Mouse (Mus musculus) CH12.LX (cell line): ENCODE data around the gene Cchcr1. TPM values are rescaled to one million over a fixed set of nuclear protein-coding genes. Genes with fewer than 3 reads are reported as not detected.
A peak's percentile ranks its signal among the peaks of the same experiment; 100 is the strongest.

Experiments
- DNase-seq: peaks from one replicate; pipeline ENCODE4 v3.0.0-alpha.2; 2013; ENCODE audit errors: extremely low read depth
- H3K27ac ChIP-seq: 2 replicates; pipeline ENCODE4 v1.5.1; 2012; ENCODE audit warnings: low read depth, mild to moderate bottlenecking, control low read depth, moderate library complexity; ENCODE audit not compliant: insufficient read depth
- H3K27me3 ChIP-seq: replicated peaks from 2 replicates; pipeline ENCODE3; 2012; ENCODE audit warnings: inconsistent platforms
- H3K36me3 ChIP-seq, 2 experiments: replicated peaks in 1 of 2; 2 replicates each; pipeline versions ENCODE3 to v1.6.1; 2012; ENCODE audit warnings: inconsistent platforms in 1 of 2, low read length in 1 of 2, mild to moderate bottlenecking in 1 of 2, mixed read lengths in 1 of 2, moderate library complexity in 1 of 2; ENCODE audit not compliant: control insufficient read depth in 1 of 2, insufficient read depth in 1 of 2
- H3K4me1 ChIP-seq, 2 experiments: 2 replicates each; pipeline ENCODE4 v1.6.1; 2012; ENCODE audit warnings: inconsistent platforms in 1 of 2, moderate library complexity in 1 of 2; ENCODE audit not compliant: insufficient read depth in 2 of 2, control insufficient read depth in 1 of 2
- H3K4me2 ChIP-seq: 2 replicates; pipeline ENCODE4 v1.6.1; 2012; ENCODE audit warnings: low read depth, mild to moderate bottlenecking, control low read depth; ENCODE audit not compliant: poor library complexity, insufficient read depth, severe bottlenecking
- H3K4me3 ChIP-seq, 3 experiments: fragments of 150-350 bp in 1 of 3; sonication (generic) in 1 of 3; replicated peaks in 1 of 3; 2 replicates each; pipeline versions ENCODE3 to v1.5.1; 2011 to 2012; ENCODE audit warnings: low read depth in 2 of 3, low read length in 2 of 3, mild to moderate bottlenecking in 2 of 3, moderate library complexity in 2 of 3, control low read depth in 1 of 3, improper control_type of control experiment in 1 of 3, inconsistent platforms in 1 of 3, mixed read lengths in 1 of 3; ENCODE audit not compliant: poor library complexity in 1 of 3
- H3K79me2 ChIP-seq: replicated peaks from 2 replicates; pipeline ENCODE4 v1.6.1; 2012; ENCODE audit warnings: mild to moderate bottlenecking, moderate library complexity; ENCODE audit not compliant: control insufficient read depth, poor library complexity, insufficient read depth, severe bottlenecking; ENCODE audit errors: extremely low read depth
- H3K9ac ChIP-seq: 2 replicates; pipeline ENCODE4 v1.6.1; 2012; ENCODE audit warnings: low read depth, mild to moderate bottlenecking, control low read depth, moderate library complexity; ENCODE audit not compliant: insufficient read depth
- H3K9me3 ChIP-seq: replicated peaks from 2 replicates; pipeline ENCODE3; 2012; ENCODE audit warnings: low read length, inconsistent platforms, mixed read lengths
- BHLHE40 ChIP-seq: IDR thresholded peaks from 2 replicates; pipeline ENCODE4 v1.6.1; 2011; ENCODE audit warnings: mild to moderate bottlenecking, low read depth, low read length, improper control_type of control experiment
- CHD1 ChIP-seq: IDR thresholded peaks from 2 replicates; pipeline ENCODE4 v1.6.1; 2012; ENCODE audit warnings: low read depth, low read length, improper control_type of control experiment, inconsistent platforms
- CTCF ChIP-seq, 2 experiments: IDR thresholded peaks in 1 of 2; conservative IDR thresholded peaks in 1 of 2; 2 replicates each; pipeline ENCODE4 v1.5.1; 2011 to 2012; ENCODE audit warnings: low read depth in 2 of 2, low read length in 2 of 2, improper control_type of control experiment in 1 of 2, inconsistent platforms in 1 of 2, mild to moderate bottlenecking in 1 of 2, moderate library complexity in 1 of 2
- ETS1 ChIP-seq: conservative IDR thresholded peaks from 2 replicates; pipeline ENCODE4 v1.6.1; 2012; ENCODE audit warnings: low read depth, mild to moderate bottlenecking, inconsistent platforms, low read length, improper control_type of control experiment, moderate library complexity
- GABPA ChIP-seq: IDR thresholded peaks from 2 replicates; pipeline ENCODE4 v1.6.1; 2012; ENCODE audit warnings: low read depth, low read length, improper control_type of control experiment, inconsistent platforms; ENCODE audit not compliant: insufficient replicate concordance
- MAFK ChIP-seq: IDR thresholded peaks from 2 replicates; pipeline ENCODE4 v1.6.1; 2011; ENCODE audit warnings: low read length, improper control_type of control experiment; ENCODE audit not compliant: insufficient replicate concordance
- MAX ChIP-seq: IDR thresholded peaks from 2 replicates; pipeline ENCODE4 v1.6.1; 2011; ENCODE audit warnings: low read length, improper control_type of control experiment
- MXI1 ChIP-seq: IDR thresholded peaks from 2 replicates; pipeline ENCODE4 v1.6.1; 2011; ENCODE audit warnings: mild to moderate bottlenecking, low read depth, low read length, improper control_type of control experiment
- MYC ChIP-seq: IDR thresholded peaks from 2 replicates; pipeline ENCODE4 v1.6.1; 2011; ENCODE audit warnings: low read depth, mild to moderate bottlenecking, improper control_type of control experiment, low read length
- NELFE ChIP-seq: IDR thresholded peaks from 2 replicates; pipeline ENCODE4 v1.6.1; 2011; ENCODE audit warnings: low read depth, low read length, improper control_type of control experiment
- PAX5 ChIP-seq: IDR thresholded peaks from 2 replicates; pipeline ENCODE4 v1.6.1; 2012; ENCODE audit warnings: low read length, inconsistent platforms, mixed read lengths
- POLR2A ChIP-seq: IDR thresholded peaks from 2 replicates; pipeline ENCODE4 v1.6.1; 2011; ENCODE audit warnings: low read depth, mild to moderate bottlenecking, improper control_type of control experiment, low read length
- RAD21 ChIP-seq: IDR thresholded peaks from 2 replicates; pipeline ENCODE4 v1.6.1; 2011; ENCODE audit warnings: low read depth, mild to moderate bottlenecking, low read length, improper control_type of control experiment, moderate library complexity
- SMC3 ChIP-seq: IDR thresholded peaks from 2 replicates; pipeline ENCODE4 v1.6.1; 2011; ENCODE audit warnings: low read depth, low read length, improper control_type of control experiment
- TCF12 ChIP-seq: IDR thresholded peaks from 2 replicates; pipeline ENCODE4 v1.6.1; 2014; ENCODE audit warnings: low read depth, mild to moderate bottlenecking, inconsistent platforms, low read length, improper control_type of control experiment
- UBTF ChIP-seq: IDR thresholded peaks from 2 replicates; pipeline ENCODE4 v1.6.1; 2012; ENCODE audit warnings: low read depth, mild to moderate bottlenecking, inconsistent platforms, low read length, improper control_type of control experiment, moderate library complexity
- USF1 ChIP-seq: IDR thresholded peaks from 2 replicates; pipeline ENCODE4 v1.6.1; 2014; ENCODE audit warnings: low read depth, mild to moderate bottlenecking, inconsistent platforms, low read length, improper control_type of control experiment
- USF2 ChIP-seq: conservative IDR thresholded peaks from 2 replicates; pipeline ENCODE4 v1.6.1; 2011; ENCODE audit warnings: low read depth, low read length, improper control_type of control experiment
- ZC3H11A ChIP-seq: IDR thresholded peaks from 2 replicates; pipeline ENCODE4 v1.6.1; 2012; ENCODE audit warnings: low read depth, mild to moderate bottlenecking, inconsistent platforms, low read length, improper control_type of control experiment
- ZKSCAN1 ChIP-seq: IDR thresholded peaks from 2 replicates; pipeline ENCODE4 v1.6.1; 2012; ENCODE audit warnings: low read depth, inconsistent platforms, low read length, improper control_type of control experiment, borderline replicate concordance
- ZNF384 ChIP-seq: IDR thresholded peaks from 2 replicates; pipeline ENCODE4 v1.6.1; 2012; ENCODE audit warnings: low read depth, low read length, improper control_type of control experiment, inconsistent platforms
- dilution Hi-C: fragments of 300-500 bp; cut with MboI; formaldehyde crosslinking; loops from 2 replicates; pipeline ENCODE4 v1.14.3; 2020; ENCODE audit warnings: low sequenced_read_pairs; ENCODE audit not compliant: extremely low pct_unique_long_range_greater_than_20kb, extremely low pct_ligation_motif_present
- in situ Hi-C: fragments of 300-500 bp; cut with MboI; formaldehyde crosslinking; loops from 3 replicates; pipeline ENCODE4 v1.14.3; 2019; ENCODE audit warnings: low sequenced_read_pairs, low pct_ligation_motif_present, low pct_unique_long_range_greater_than_20kb, mixed read lengths
- polyA plus RNA-seq: library from polyadenylated mRNA; unstranded; fragments of >175 nt; gene quantifications from 2 replicates; pipeline ENCODE4 v1.2.1, GENCODE M21; 2012; ENCODE audit warnings: low read depth; ENCODE audit not compliant: insufficient read length
- total RNA-seq, 2 experiments: library from RNA; depleted of rRNA; stranded (reverse); fragments of 300-350 nt in 1 of 2; fragments of >200 nt in 1 of 2; gene quantifications; 2 replicates each; pipeline ENCODE4 v1.2.3; 2012 to 2014

Gene Cchcr1
- total and polyA plus RNA-seq, 3 experiments: 5.2 to 13.0 (median 11.3) TPM

DNA sequence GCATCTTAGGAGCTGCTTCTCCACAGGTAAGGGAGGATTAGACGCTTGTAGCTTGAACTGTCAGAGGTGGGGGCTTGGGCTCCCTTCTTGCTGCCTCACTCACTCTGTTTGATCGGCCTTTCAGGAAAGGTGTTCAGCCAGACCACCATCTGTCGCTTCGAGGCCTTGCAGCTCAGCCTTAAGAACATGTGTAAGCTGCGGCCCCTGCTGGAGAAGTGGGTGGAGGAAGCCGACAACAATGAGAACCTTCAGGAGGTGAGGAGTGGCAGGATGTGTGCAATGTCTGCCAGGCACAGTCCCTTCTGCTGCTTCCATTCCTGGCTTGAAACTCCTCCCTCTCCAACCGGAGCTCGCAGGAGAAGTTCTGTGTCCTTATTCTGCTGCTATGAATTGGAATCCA is 7.6 kb upstream of the Cchcr1 start (continued):
- TF ChIP-seq CHD1 (no peak), TCF12 (no peak), ZKSCAN1 (no peak), PAX5 (no peak), MAFK (no peak), MXI1 (no peak), USF1 (no peak), POLR2A (no peak), CTCF (conservative IDR thresholded peaks at IDR 0.05 in 1 of 2, IDR thresholded peaks at IDR 0.05 in 1 of 2; ENCODE audit: low read depth in 2 of 2, low read length in 2 of 2) (peak in 1 of 2 experiments; percentile 74; a peak in 2 of 4 replicates), ETS1 (no peak), NELFE (no peak), GABPA (no peak), USF2 (no peak), BHLHE40 (no peak), ZC3H11A (no peak), UBTF (0 out of 2 replicates have a peak, but pooled peaks have one; percentile 32)

DNA sequence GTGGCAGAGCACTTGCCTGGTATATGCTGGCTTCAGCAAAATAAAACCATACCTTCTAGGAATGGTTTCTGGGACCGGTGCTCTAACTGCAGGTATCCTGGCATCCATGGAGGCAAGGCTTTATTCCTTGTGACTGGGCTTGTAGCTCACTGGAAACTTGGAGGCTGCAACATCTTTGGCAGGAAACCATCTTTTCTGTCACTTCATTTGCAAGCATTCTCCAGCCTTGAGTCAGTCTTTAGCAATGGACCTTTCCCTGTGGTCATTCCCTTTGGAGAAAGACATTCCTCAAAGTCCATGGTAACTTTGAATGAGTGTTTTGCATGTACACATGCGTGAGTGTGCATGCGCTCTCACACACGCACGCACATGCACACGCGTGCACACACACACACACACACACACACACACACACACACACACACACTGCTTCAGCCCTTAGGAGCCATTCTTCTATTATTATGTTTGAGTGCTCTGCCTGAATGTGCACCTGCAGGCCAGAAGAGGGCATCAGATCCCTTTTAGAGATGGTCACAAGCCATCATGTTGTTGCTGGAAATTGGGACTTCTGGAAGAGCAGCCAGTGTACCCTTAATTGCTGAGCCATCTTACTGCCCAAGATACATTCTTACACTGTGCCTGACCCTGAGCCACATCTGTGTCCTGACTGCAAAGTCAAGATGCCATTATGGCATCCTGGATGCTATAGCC is 3.8 kb upstream of the Cchcr1 start:
- no peak for TF ChIP-seq BHLHE40
- TF ChIP-seq RAD21: peak; percentile 20
- TF ChIP-seq CTCF (conservative IDR thresholded peaks at IDR 0.05 in 1 of 2, IDR thresholded peaks at IDR 0.05 in 1 of 2; ENCODE audit: low read depth in 2 of 2, low read length in 2 of 2): peak in 1 of 2 experiments; percentile 50; a peak in 2 of 4 replicates
- TF ChIP-seq MAX: no peak
- peaks cover 5% of the 10 kb centered on the region; the same call in 1 of the 2 replicates for H3K79me2 ChIP-seq
- no peak overlapping the region for H3K27ac ChIP-seq
- H3K9ac ChIP-seq: no peak overlapping the region
- H3K4me3 ChIP-seq: no peak overlapping the region
- dilution Hi-C loops (no loop called here), in situ Hi-C loops (no loop called here)
- DNase-seq: no peak
- no peaks in the 10 kb centered on the region for H3K27me3 ChIP-seq
- H3K9me3 ChIP-seq: no peaks in the 10 kb centered on the region
- no peak overlapping the region for H3K4me2 ChIP-seq
- H3K4me1 ChIP-seq: peaks cover 7 to 40% of the 10 kb centered on the region in 2 experiments; a peak in 3 of 4 replicates
- peaks cover 9 to 38% of the 10 kb centered on the region in 2 experiments for H3K36me3 ChIP-seq

- Histone ChIP-seq H3K27ac (no peak overlapping the region), H3K9ac (no peak overlapping the region)
- no peak for TF ChIP-seq ZNF384
- no peak for TF ChIP-seq MYC
- TF ChIP-seq CTCF (conservative IDR thresholded peaks at IDR 0.05 in 1 of 2, IDR thresholded peaks at IDR 0.05 in 1 of 2; ENCODE audit: low read depth in 2 of 2, low read length in 2 of 2): peak; percentile 70 to 88
- peak; percentile 30 for TF ChIP-seq RAD21
- TF ChIP-seq SMC3: peak; percentile 48
- TF ChIP-seq, all 38 proteins: peak for 3
- Histone ChIP-seq H3K27me3 (no peaks in the 10 kb centered on the region), H3K79me2 (peaks cover 5% of the 10 kb centered on the region; the same call in 1 of the 2 replicates), H3K9me3 (no peaks in the 10 kb centered on the region), H3K4me3 (no peak overlapping the region), H3K4me1 (peaks cover 7 to 45% of the 10 kb centered on the region in 2 experiments; a peak in 3 of 4 replicates), H3K36me3 (peaks cover 9 to 38% of the 10 kb centered on the region in 2 experiments), H3K4me2 (no peak overlapping the region)
- DNase-seq: peak; percentile 74
- dilution Hi-C loops: no loop called here
- in situ Hi-C loops: no loop called here
These were observed 3.0 kb upstream of the Cchcr1 start for GRCm38 (mm10) chr17:35513886-35514285.
